Mouse (Mus musculus): ENCODE data around the gene St8sia4. TPM values are rescaled to one million over a fixed set of nuclear protein-coding genes. Genes with fewer than 3 reads are reported as not detected.

St8sia4 gene
- 10 to 100 TPM; 10.1 to 11.5 TPM for total RNA-seq (2021)
- long read RNA-seq, full-length matches to known transcripts: 11 of 13 reads
- long read RNA-seq, partial matches to known transcripts: 0 of 13 reads
- long read RNA-seq, other reads (novel, unspliced or antisense): 2 of 13 reads

- peak; percentile 87 to 93 for DNase-seq (ENCODE audit: low spot score in 2 of 2)
These were observed at the start of gene St8sia4 for GRCm38 (mm10) chr1:95667435-95668252. St8sia4 (minus strand) TSS chr1:95667571.

- no peak for DNase-seq (ENCODE audit: low spot score in 2 of 2)
These were observed 41.8 kb upstream of the St8sia4 start for GRCm38 (mm10) chr1:95709181-95709580.

GRCm38 (mm10) chr1:95699903-95700302 lies 32.5 kb upstream of the St8sia4 start:
- no peak for DNase-seq (ENCODE audit: low spot score in 2 of 2)

- no peak for DNase-seq (ENCODE audit: low spot score in 2 of 2)
These were observed 6.7 kb upstream of the St8sia4 start for GRCm38 (mm10) chr1:95674052-95674451.

- DNase-seq (ENCODE audit: low spot score in 2 of 2): no peak
These were observed 958 bp upstream of the St8sia4 start for GRCm38 (mm10) chr1:95668253-95668805.

- peak; percentile 2 to 41 for DNase-seq (ENCODE audit: low spot score in 2 of 2)
These were observed 640 bp downstream of the St8sia4 start for GRCm38 (mm10) chr1:95666541-95667320.

- no peak for DNase-seq (ENCODE audit: low spot score in 2 of 2)
These were observed 1.4 kb downstream of the St8sia4 start for GRCm38 (mm10) chr1:95665951-95666484.

GRCm38 (mm10) chr1:95664969-95665702 lies 2.2 kb downstream of the St8sia4 start:
- DNase-seq (ENCODE audit: low spot score in 2 of 2): peak in 1 of 2 experiments; percentile 33

GRCm38 (mm10) chr1:95664321-95664825 lies 3.0 kb downstream of the St8sia4 start:
- peak; percentile 6 to 12 for DNase-seq (ENCODE audit: low spot score in 2 of 2)

GRCm38 (mm10) chr1:95657051-95657668 lies 10.2 kb downstream of the St8sia4 start:
- no peak for DNase-seq (ENCODE audit: low spot score in 2 of 2)

- DNase-seq (ENCODE audit: low spot score in 2 of 2): no peak
These were observed 11.8 kb downstream of the St8sia4 start for GRCm38 (mm10) chr1:95655564-95655963.

- no peak for DNase-seq (ENCODE audit: low spot score in 2 of 2)
These were observed 13.9 kb downstream of the St8sia4 start for GRCm38 (mm10) chr1:95653445-95653844.

GRCm38 (mm10) chr1:95644292-95644691 lies 23.1 kb downstream of the St8sia4 start:
- no peak for DNase-seq (ENCODE audit: low spot score in 2 of 2)

- no peak for DNase-seq (ENCODE audit: low spot score in 2 of 2)
These were observed 28.4 kb downstream of the St8sia4 start for GRCm38 (mm10) chr1:95639001-95639400.

GRCm38 (mm10) chr1:95624376-95624775 lies 43.0 kb downstream of the St8sia4 start:
- no peak for DNase-seq (ENCODE audit: low spot score in 2 of 2)

GRCm38 (mm10) chr1:95618647-95619046 lies 48.7 kb downstream of the St8sia4 start:
- no peak for DNase-seq (ENCODE audit: low spot score in 2 of 2)

GRCm38 (mm10) chr1:95618125-95618524 lies 49.2 kb downstream of the St8sia4 start:
- DNase-seq (ENCODE audit: low spot score in 2 of 2): no peak

- DNase-seq (ENCODE audit: low spot score in 2 of 2): no peak
These were observed 57.4 kb downstream of the St8sia4 start for GRCm38 (mm10) chr1:95610017-95610416.

- no peak for DNase-seq (ENCODE audit: low spot score in 2 of 2)
These were observed 58.3 kb downstream of the St8sia4 start for GRCm38 (mm10) chr1:95609045-95609444.

- no peak for DNase-seq (ENCODE audit: low spot score in 2 of 2)
These were observed 61.9 kb downstream of the St8sia4 start for GRCm38 (mm10) chr1:95605458-95605857.
